Mouse (Mus musculus): ENCODE results near the gene Cdc26. TPM values are rescaled to one million over a fixed set of nuclear protein-coding genes. Genes with fewer than 3 reads are reported as not detected.
A peak's percentile ranks its signal among the peaks of the same experiment; 100 is the strongest.

The Cdc26 gene
- polyA plus RNA-seq, 1 experiment from 2014 or later, result 155 TPM

DNA sequence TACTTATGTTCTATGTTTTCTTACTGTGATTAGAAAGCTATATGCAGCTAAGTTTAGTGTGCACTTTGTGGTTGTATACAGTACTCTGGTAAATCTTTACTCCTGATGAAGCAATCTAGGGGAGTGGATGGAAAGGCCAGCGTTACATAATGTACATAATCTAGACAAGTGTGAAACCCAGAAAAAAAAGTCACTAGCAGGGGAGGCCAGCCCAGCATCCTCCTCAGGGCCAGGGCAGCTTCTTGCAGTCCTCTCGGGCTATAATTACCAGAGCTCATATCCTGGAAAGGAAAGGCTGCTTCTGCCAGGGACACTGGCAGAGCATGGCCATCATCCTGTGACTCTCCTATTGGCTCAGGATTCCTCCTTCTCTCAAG, 60.1 kb downstream of the Cdc26 start:
- ATAC-seq (replicated peaks; ENCODE audit: low FRiP score) (peak; percentile 20; the same call in 1 of the 2 replicates), DNase-seq (ENCODE audit: low spot score) (no peak)
- no peaks in the 10 kb centered on the region for H3K27me3 ChIP-seq (replicated peaks; ENCODE audit: control insufficient read depth, insufficient read depth, low read length)
- H3K4me1 ChIP-seq (replicated peaks; ENCODE audit: control insufficient read depth, insufficient read depth, low read length), result peaks cover 3% of the 10 kb centered on the region; the same call in 1 of the 2 replicates
- H3K4me2 ChIP-seq, result no peak overlapping the region; the same call in 1 of the 2 replicates
- H3K9ac ChIP-seq (ENCODE audit: low read depth, low read length), result no peak overlapping the region
- peak overlapping the region; percentile 36; the same call in 1 of the 2 replicates for H3K27ac ChIP-seq (ENCODE audit: low read depth, low read length)
- WGBS, result 56% methylated on average over 2 of the region's 2 CpGs
- H3K9me3 ChIP-seq (ENCODE audit: control insufficient read depth, low read length), result no peaks in the 10 kb centered on the region
- no peak overlapping the region for H3K4me3 ChIP-seq (ENCODE audit: low read depth, low read length)
- peaks cover 22% of the 10 kb centered on the region for H3K36me3 ChIP-seq (ENCODE audit: control insufficient read depth, insufficient read depth, low read length)

DNA sequence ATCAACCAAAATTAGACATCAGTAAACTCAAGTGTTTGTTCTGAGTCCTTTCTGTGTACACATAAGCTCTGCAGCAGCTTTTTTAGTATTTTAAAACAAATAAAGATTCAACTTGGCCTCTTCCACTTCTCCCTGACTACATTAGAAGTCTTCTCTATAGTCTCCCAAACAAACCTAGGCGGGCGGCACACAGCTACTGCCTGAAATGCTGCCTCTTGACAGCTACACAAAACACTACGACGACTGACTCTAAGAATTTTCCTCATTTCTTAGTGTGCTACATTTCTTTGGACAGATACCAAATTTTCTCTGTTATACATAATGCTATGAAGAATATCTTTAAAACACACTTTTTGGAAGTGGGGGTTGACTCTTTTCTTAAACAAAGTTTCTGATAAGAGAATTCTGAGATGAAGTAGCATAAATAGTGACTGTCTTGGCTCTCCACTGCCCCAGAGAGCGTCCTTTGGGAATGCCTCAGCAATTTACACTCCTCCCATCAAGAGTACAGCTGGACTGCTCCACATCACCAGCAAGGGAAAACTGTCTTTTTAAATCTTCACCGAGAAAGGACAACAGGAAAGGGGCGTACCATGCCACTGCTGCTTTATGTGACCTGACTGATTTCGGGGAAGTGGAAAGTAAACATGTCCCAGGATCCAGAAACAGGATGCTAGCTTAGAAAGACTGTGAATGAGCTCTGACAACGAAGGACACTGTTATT, 60.7 kb downstream of the Cdc26 start:
- H3K36me3 ChIP-seq (ENCODE audit: control insufficient read depth, insufficient read depth, low read length), result peaks cover 22% of the 10 kb centered on the region
- H3K9ac ChIP-seq (ENCODE audit: low read depth, low read length), result no peak overlapping the region
- H3K27me3 ChIP-seq (replicated peaks; ENCODE audit: control insufficient read depth, insufficient read depth, low read length), result no peaks in the 10 kb centered on the region
- H3K4me3 ChIP-seq (ENCODE audit: low read depth, low read length), result no peak overlapping the region
- H3K9me3 ChIP-seq (ENCODE audit: control insufficient read depth, low read length), result no peaks in the 10 kb centered on the region
- DNase-seq (ENCODE audit: low spot score), result no peak
- peaks cover 3% of the 10 kb centered on the region; the same call in 1 of the 2 replicates for H3K4me1 ChIP-seq (replicated peaks; ENCODE audit: control insufficient read depth, insufficient read depth, low read length)
- peak overlapping the region; percentile 36; the same call in 1 of the 2 replicates for H3K27ac ChIP-seq (ENCODE audit: low read depth, low read length)
- ATAC-seq (replicated peaks; ENCODE audit: low FRiP score), result peak; percentile 47
- no peak overlapping the region; the same call in 1 of the 2 replicates for H3K4me2 ChIP-seq
- 64% methylated on average over 9 of the region's 9 CpGs for WGBS

DNA sequence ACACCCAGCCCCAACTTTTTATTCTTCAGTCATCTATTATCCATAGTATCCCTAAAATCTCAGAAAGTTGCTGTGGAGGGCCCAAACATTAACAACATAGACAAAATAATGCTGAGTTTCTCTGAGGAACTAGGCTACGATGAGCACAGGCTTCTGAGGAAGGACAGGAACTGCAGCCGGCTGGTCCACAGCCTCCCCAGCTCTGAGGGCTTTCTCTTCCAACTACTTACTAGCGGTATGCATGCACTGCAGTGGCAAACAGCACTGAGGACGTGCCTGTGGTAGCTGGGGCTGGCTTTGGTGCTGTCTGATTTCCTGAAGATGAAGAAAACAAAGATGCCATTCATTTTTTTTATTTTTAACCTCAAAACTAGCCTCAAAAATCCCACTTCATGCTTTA, 62.6 kb downstream of the Cdc26 start:
- H3K27me3 ChIP-seq (replicated peaks; ENCODE audit: control insufficient read depth, insufficient read depth, low read length), result no peaks in the 10 kb centered on the region
- H3K36me3 ChIP-seq (ENCODE audit: control insufficient read depth, insufficient read depth, low read length), result peaks cover 11% of the 10 kb centered on the region
- H3K4me2 ChIP-seq, result no peak overlapping the region
- H3K9me3 ChIP-seq (ENCODE audit: control insufficient read depth, low read length), result no peaks in the 10 kb centered on the region
- 87% methylated on average over 4 of the region's 4 CpGs for WGBS
- peaks cover 3% of the 10 kb centered on the region; the same call in 1 of the 2 replicates for H3K4me1 ChIP-seq (replicated peaks; ENCODE audit: control insufficient read depth, insufficient read depth, low read length)
- H3K4me3 ChIP-seq (ENCODE audit: low read depth, low read length), result no peak overlapping the region
- H3K27ac ChIP-seq (ENCODE audit: low read depth, low read length), result no peak overlapping the region
- ATAC-seq (replicated peaks; ENCODE audit: low FRiP score) (no peak), DNase-seq (ENCODE audit: low spot score) (no peak)
- H3K9ac ChIP-seq (ENCODE audit: low read depth, low read length), result no peak overlapping the region

DNA sequence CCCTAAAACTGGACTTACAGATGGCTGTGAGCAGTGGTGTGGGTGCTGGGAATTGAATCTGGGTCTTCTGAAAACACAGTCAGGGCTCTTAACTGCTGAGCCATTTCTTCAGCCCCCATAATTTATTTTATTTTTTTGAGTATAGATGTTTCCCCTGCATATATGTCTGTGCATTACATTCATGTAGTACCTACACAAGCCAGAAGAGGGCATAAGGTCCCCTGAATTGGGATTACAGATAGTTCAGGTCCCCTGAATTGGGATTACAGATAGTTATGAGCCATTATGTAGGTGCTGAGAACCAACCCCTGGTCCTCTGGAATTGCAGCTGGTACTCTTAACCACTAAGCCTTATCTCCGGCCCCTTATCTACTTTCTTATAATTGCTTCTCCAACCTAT, 64.4 kb downstream of the Cdc26 start:
- WGBS, result 73% methylated on average over 1 of the region's 1 CpGs
- no peak for DNase-seq (ENCODE audit: low spot score)
- Histone ChIP-seq H3K9me3 (ENCODE audit: control insufficient read depth, low read length) (no peaks in the 10 kb centered on the region), H3K27me3 (replicated peaks; ENCODE audit: control insufficient read depth, insufficient read depth, low read length) (no peaks in the 10 kb centered on the region), H3K27ac (ENCODE audit: low read depth, low read length) (no peak overlapping the region), H3K36me3 (ENCODE audit: control insufficient read depth, insufficient read depth, low read length) (peaks cover 11% of the 10 kb centered on the region), H3K4me3 (ENCODE audit: low read depth, low read length) (no peak overlapping the region), H3K9ac (ENCODE audit: low read depth, low read length) (no peak overlapping the region), H3K4me1 (replicated peaks; ENCODE audit: control insufficient read depth, insufficient read depth, low read length) (peaks cover 2% of the 10 kb centered on the region; the same call in 1 of the 2 replicates), H3K4me2 (no peak overlapping the region)
- no peak for ATAC-seq (replicated peaks; ENCODE audit: low FRiP score)

DNA sequence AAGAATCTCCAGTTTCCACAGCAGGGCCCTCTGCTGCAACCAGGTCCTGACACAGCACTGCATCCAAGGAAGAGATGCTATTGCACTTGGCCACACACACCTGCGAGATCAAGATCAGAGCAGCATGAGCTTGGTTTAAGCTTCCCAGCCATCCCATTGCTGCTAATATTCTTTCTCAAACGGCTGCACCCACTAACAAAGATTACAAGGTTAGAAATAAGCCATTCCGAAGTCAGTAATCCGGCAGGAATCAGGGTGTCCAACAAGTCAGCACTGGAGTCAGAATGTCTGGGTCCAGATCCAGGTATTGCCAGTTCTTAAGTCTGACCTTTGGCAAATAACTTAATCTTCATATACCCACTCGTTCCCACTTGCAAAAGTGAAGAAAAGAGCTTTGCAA, 69.9 kb downstream of the Cdc26 start:
- WGBS, result 89% methylated on average over 5 of the region's 5 CpGs
- Histone ChIP-seq H3K9ac (ENCODE audit: low read depth, low read length) (no peak overlapping the region), H3K4me3 (ENCODE audit: low read depth, low read length) (no peak overlapping the region), H3K27me3 (replicated peaks; ENCODE audit: control insufficient read depth, insufficient read depth, low read length) (no peaks in the 10 kb centered on the region), H3K4me1 (replicated peaks; ENCODE audit: control insufficient read depth, insufficient read depth, low read length) (no peaks in the 10 kb centered on the region), H3K9me3 (ENCODE audit: control insufficient read depth, low read length) (no peaks in the 10 kb centered on the region), H3K4me2 (no peak overlapping the region), H3K27ac (ENCODE audit: low read depth, low read length) (no peak overlapping the region), H3K36me3 (ENCODE audit: control insufficient read depth, insufficient read depth, low read length) (peaks cover 10% of the 10 kb centered on the region)
- DNase-seq (ENCODE audit: low spot score), result no peak
- ATAC-seq (replicated peaks; ENCODE audit: low FRiP score), result no peak

Other genes starting within 250 kb of the Cdc26 start
- gene Zfp37, start 177.6 kb downstream of the Cdc26 start, polyA plus RNA-seq (2014; fragmentation: Nextera tagmentation; extraction: Ambion mirVana), result 3.4 and 4.1 TPM in 2 replicates
- 8.4 TPM in 2 replicates for gene Slc31a2, start 146.1 kb downstream of the Cdc26 start, polyA plus RNA-seq (2014; fragmentation: Nextera tagmentation; extraction: Ambion mirVana)
- gene Fkbp15, start 48.1 kb downstream of the Cdc26 start, polyA plus RNA-seq (2014; fragmentation: Nextera tagmentation; extraction: Ambion mirVana), result 26.9 and 29.9 TPM in 2 replicates
- 48.6 and 56.8 TPM in 2 replicates for gene Slc31a1, start 47.9 kb downstream of the Cdc26 start, polyA plus RNA-seq (2014; fragmentation: Nextera tagmentation; extraction: Ambion mirVana)
- gene Prpf4, start 155 bp upstream of the Cdc26 start, polyA plus RNA-seq (2014; fragmentation: Nextera tagmentation; extraction: Ambion mirVana), result 30.7 and 30.8 TPM in 2 replicates
- not detected in 2 replicates for gene Rnf183, start 26.6 kb upstream of the Cdc26 start, polyA plus RNA-seq (2014; fragmentation: Nextera tagmentation; extraction: Ambion mirVana)
- 5.2 and 5.3 TPM in 2 replicates for gene Wdr31, start 62.3 kb upstream of the Cdc26 start, polyA plus RNA-seq (2014; fragmentation: Nextera tagmentation; extraction: Ambion mirVana)
- gene Bspry, start 71.4 kb upstream of the Cdc26 start, polyA plus RNA-seq (2014; fragmentation: Nextera tagmentation; extraction: Ambion mirVana), result 0.48 and 0.99 TPM in 2 replicates
- 10.1 and 10.9 TPM in 2 replicates for gene Hdhd3, start 94.8 kb upstream of the Cdc26 start, polyA plus RNA-seq (2014; fragmentation: Nextera tagmentation; extraction: Ambion mirVana)
- gene Alad, start 111.3 kb upstream of the Cdc26 start, polyA plus RNA-seq (2014; fragmentation: Nextera tagmentation; extraction: Ambion mirVana), result 468 and 489 TPM in 2 replicates
- 102 and 106 TPM in 2 replicates for gene Pole3, start 116.4 kb upstream of the Cdc26 start, polyA plus RNA-seq (2014; fragmentation: Nextera tagmentation; extraction: Ambion mirVana)
- gene 4933430I17Rik, start 116.7 kb upstream of the Cdc26 start, polyA plus RNA-seq (2014; fragmentation: Nextera tagmentation; extraction: Ambion mirVana), result 0.36 and 0.49 TPM in 2 replicates
- gene Rgs3, start 151.2 kb upstream of the Cdc26 start, polyA plus RNA-seq (2014; fragmentation: Nextera tagmentation; extraction: Ambion mirVana), result 9.7 and 12.3 TPM in 2 replicates

Data from liver, embryonic 11.5 days (tissue).